Mouse (Mus musculus) heart, embryonic 15.5 days (tissue): ENCODE measurements around the gene Txndc2. TPM values are rescaled to one million over a fixed set of nuclear protein-coding genes. Genes with fewer than 3 reads are reported as not detected.
A peak's percentile ranks its signal among the peaks of the same experiment; 100 is the strongest.

ENCODE experiments used
- ATAC-seq: fragments of 200-750 bp; cut with Nextera tagmentation; replicated peaks from 2 replicates; pipeline ENCODE4 v1.8.0; 2017; ENCODE audit warnings: low read depth, moderate TSS enrichment; ENCODE audit not compliant: insufficient number of reproducible peaks, insufficient read depth, low FRiP score
- H3K27ac ChIP-seq: fragments of 300-500 bp; sonication (generic); 2 replicates; pipeline ENCODE4 v1.5.1; 2015; ENCODE audit warnings: mild to moderate bottlenecking, inconsistent platforms
- H3K27me3 ChIP-seq: fragments of 300-500 bp; sonication (generic); 2 replicates; pipeline ENCODE4 v1.6.1; 2015; ENCODE audit warnings: inconsistent platforms
- H3K36me3 ChIP-seq: fragments of 300-500 bp; sonication (generic); 2 replicates; pipeline ENCODE4 v1.6.1; 2015; ENCODE audit warnings: mild to moderate bottlenecking, inconsistent platforms
- H3K4me1 ChIP-seq: fragments of 300-500 bp; sonication (generic); replicated peaks from 2 replicates; pipeline ENCODE4 v1.6.1; 2015; ENCODE audit warnings: inconsistent platforms
- H3K4me2 ChIP-seq: fragments of 300-500 bp; sonication (generic); 2 replicates; pipeline ENCODE4 v1.6.1; 2015; ENCODE audit warnings: inconsistent platforms, mild to moderate bottlenecking, moderate library complexity
- H3K4me3 ChIP-seq: fragments of 300-500 bp; sonication (generic); 2 replicates; pipeline ENCODE4 v1.5.1; 2015; ENCODE audit warnings: mild to moderate bottlenecking, inconsistent platforms
- H3K9ac ChIP-seq: fragments of 300-500 bp; sonication (generic); 2 replicates; pipeline ENCODE4 v1.6.1; 2015; ENCODE audit warnings: mild to moderate bottlenecking, inconsistent platforms
- H3K9me3 ChIP-seq: fragments of 300-500 bp; sonication (generic); replicated peaks from 2 replicates; pipeline ENCODE4 v1.6.1; 2016; ENCODE audit warnings: inconsistent platforms
- WGBS: fragments of 180-500 bp; shearing (Covaris S2); methylation state at CpG from one replicate; pipeline ENCODE4 v1.1.7; 2015; ENCODE audit warnings: mixed read lengths; 5-methylcytosine and 5-hydroxymethylcytosine counted together
- polyA plus RNA-seq: library from polyadenylated mRNA; unstranded; fragments of >200 nt; fragmentation: Nextera tagmentation; extraction: Ambion mirVana; gene quantifications from 2 replicates; pipeline ENCODE4 v1.2.1, GENCODE M21; 2015

The Txndc2 gene
- polyA plus RNA-seq, 1 experiment from 2014 or later = not detected

- peak overlapping the region; percentile 100; the same call in 1 of the 2 replicates for H3K27ac ChIP-seq
- no peak for ATAC-seq
- H3K9me3 ChIP-seq = no peaks in the 10 kb centered on the region
- H3K4me2 ChIP-seq = peak overlapping the region; percentile 69
- H3K27me3 ChIP-seq = no peaks in the 10 kb centered on the region
- H3K4me1 ChIP-seq = peaks cover 49% of the 10 kb centered on the region
- peak overlapping the region; percentile 92 for H3K4me3 ChIP-seq
- peak overlapping the region; percentile 100 for H3K9ac ChIP-seq
- 2% methylated on average over 4 of the region's 4 CpGs for WGBS
- no peaks in the 10 kb centered on the region for H3K36me3 ChIP-seq
Measured at GRCm38 (mm10) chr17:65611721-65612120, 30.2 kb downstream of the Txndc2 start.

GRCm38 (mm10) chr17:65608743-65609142, 33.2 kb downstream of the Txndc2 start:
- Histone ChIP-seq H3K9me3 (no peaks in the 10 kb centered on the region), H3K9ac (no peak overlapping the region), H3K27me3 (no peaks in the 10 kb centered on the region), H3K27ac (peak overlapping the region; percentile 37; the same call in 1 of the 2 replicates), H3K4me3 (no peak overlapping the region), H3K4me2 (peak overlapping the region; percentile 22), H3K4me1 (peaks cover 65% of the 10 kb centered on the region), H3K36me3 (no peaks in the 10 kb centered on the region)
- WGBS = 37% methylated on average over 5 of the region's 5 CpGs
- ATAC-seq = no peak

GRCm38 (mm10) chr17:65608312-65608687, 33.7 kb downstream of the Txndc2 start:
- H3K27me3 ChIP-seq = no peaks in the 10 kb centered on the region
- no peak overlapping the region for H3K4me3 ChIP-seq
- H3K27ac ChIP-seq = no peak overlapping the region
- peak overlapping the region; percentile 22 for H3K4me2 ChIP-seq
- no peaks in the 10 kb centered on the region for H3K9me3 ChIP-seq
- peaks cover 65% of the 10 kb centered on the region for H3K4me1 ChIP-seq
- H3K36me3 ChIP-seq = no peaks in the 10 kb centered on the region
- no peak overlapping the region for H3K9ac ChIP-seq
- no peak for ATAC-seq
- 82% methylated on average over 2 of the region's 2 CpGs for WGBS

- Histone ChIP-seq H3K9ac (no peak overlapping the region), H3K36me3 (no peaks in the 10 kb centered on the region), H3K27ac (no peak overlapping the region), H3K4me3 (no peak overlapping the region), H3K9me3 (no peaks in the 10 kb centered on the region), H3K4me1 (peaks cover 65% of the 10 kb centered on the region), H3K4me2 (peak overlapping the region; percentile 15; the same call in 1 of the 2 replicates), H3K27me3 (no peaks in the 10 kb centered on the region)
- ATAC-seq = no peak
- 33% methylated on average over 7 of the region's 7 CpGs for WGBS
Measured at GRCm38 (mm10) chr17:65607574-65608311, 34.2 kb downstream of the Txndc2 start.

GRCm38 (mm10) chr17:65606014-65606413, 36.0 kb downstream of the Txndc2 start:
- Histone ChIP-seq H3K4me2 (no peak overlapping the region), H3K9me3 (no peaks in the 10 kb centered on the region), H3K4me1 (peaks cover 60% of the 10 kb centered on the region), H3K9ac (no peak overlapping the region), H3K27me3 (no peaks in the 10 kb centered on the region), H3K36me3 (no peaks in the 10 kb centered on the region), H3K4me3 (no peak overlapping the region), H3K27ac (no peak overlapping the region)
- ATAC-seq = no peak
- 55% methylated on average over 4 of the region's 4 CpGs for WGBS

- Histone ChIP-seq H3K27ac (no peak overlapping the region), H3K4me1 (peaks cover 53% of the 10 kb centered on the region)
Measured at GRCm38 (mm10) chr17:65604892-65605291, 37.1 kb downstream of the Txndc2 start.

GRCm38 (mm10) chr17:65604315-65604714, 37.7 kb downstream of the Txndc2 start:
- H3K27ac ChIP-seq = no peak overlapping the region
- peaks cover 47% of the 10 kb centered on the region for H3K4me1 ChIP-seq
- no peaks in the 10 kb centered on the region for H3K27me3 ChIP-seq
- no peak overlapping the region for H3K4me2 ChIP-seq
- no peaks in the 10 kb centered on the region for H3K9me3 ChIP-seq
- no peak overlapping the region for H3K9ac ChIP-seq
- ATAC-seq = no peak
- no peaks in the 10 kb centered on the region for H3K36me3 ChIP-seq
- H3K4me3 ChIP-seq = no peak overlapping the region

More at GRCm38 (mm10) chr17:65604892-65605291, 37.1 kb downstream of the Txndc2 start:
- H3K4me2 ChIP-seq = no peak overlapping the region
- H3K36me3 ChIP-seq = no peaks in the 10 kb centered on the region
- no peak overlapping the region for H3K9ac ChIP-seq
- no peaks in the 10 kb centered on the region for H3K9me3 ChIP-seq
- no peak overlapping the region for H3K4me3 ChIP-seq
- ATAC-seq = no peak
- H3K27me3 ChIP-seq = no peaks in the 10 kb centered on the region

GRCm38 (mm10) chr17:65597857-65598486, 44.0 kb downstream of the Txndc2 start:
- WGBS = 58% methylated on average over 3 of the region's 3 CpGs
- Histone ChIP-seq H3K4me1 (peaks cover 19% of the 10 kb centered on the region), H3K36me3 (peaks cover under 1% of the 10 kb centered on the region; the same call in 1 of the 2 replicates), H3K9me3 (no peaks in the 10 kb centered on the region), H3K27ac (peak overlapping the region; percentile 29; the same call in 1 of the 2 replicates), H3K4me3 (no peak overlapping the region), H3K9ac (no peak overlapping the region), H3K4me2 (0 out of 2 replicates have a peak overlapping the region, but pooled peaks have one; percentile 10), H3K27me3 (no peaks in the 10 kb centered on the region)
- no peak for ATAC-seq

GRCm38 (mm10) chr17:65594687-65595086, 47.3 kb downstream of the Txndc2 start:
- no peaks in the 10 kb centered on the region for H3K27me3 ChIP-seq
- no peak for ATAC-seq
- H3K36me3 ChIP-seq = peaks cover 5% of the 10 kb centered on the region; the same call in 1 of the 2 replicates
- H3K9me3 ChIP-seq = no peaks in the 10 kb centered on the region
- no peak overlapping the region for H3K27ac ChIP-seq
- 84% methylated on average over 8 of the region's 8 CpGs for WGBS
- H3K9ac ChIP-seq = no peak overlapping the region
- no peak overlapping the region for H3K4me2 ChIP-seq
- H3K4me1 ChIP-seq = peaks cover 19% of the 10 kb centered on the region
- H3K4me3 ChIP-seq = no peak overlapping the region
